Mouse (Mus musculus) spleen, adult 2 months (tissue): ENCODE measurements at regions not wholly inside any gene's neighbourhood (a gene's known extent, or its start where the extent isn't known, plus 50 kb on each side); places are given as distances from the start of the nearest gene placed in this dataset.
A peak's percentile ranks its signal among the peaks of the same experiment; 100 is the strongest.

ENCODE experiments used
- DNase-seq, 2 experiments: peaks; one replicate each; pipeline versions ENCODE4 v3.0.0 to v3.0.0-alpha.2; 2012 to 2021; ENCODE audit warnings: low spot score in 2 of 2, low read depth in 1 of 2
- H3K27ac ChIP-seq: fragments of 200-500 bp; 2 replicates; pipeline ENCODE4 v1.5.1; 2012; ENCODE audit warnings: low read length, inconsistent platforms; ENCODE audit not compliant: insufficient read depth
- H3K27me3 ChIP-seq: fragments of 200-500 bp; 2 replicates; pipeline ENCODE4 v1.6.1; 2012; ENCODE audit warnings: mild to moderate bottlenecking, moderate library complexity, low read length, inconsistent platforms; ENCODE audit not compliant: control insufficient read depth, insufficient read depth
- H3K36me3 ChIP-seq: fragments of 200-500 bp; 2 replicates; pipeline ENCODE4 v1.6.1; 2012; ENCODE audit warnings: mild to moderate bottlenecking, low read length, inconsistent platforms; ENCODE audit not compliant: control insufficient read depth, insufficient read depth
- H3K4me1 ChIP-seq: fragments of 200-500 bp; 2 replicates; pipeline ENCODE4 v1.6.1; 2011; ENCODE audit warnings: inconsistent platforms; ENCODE audit not compliant: control insufficient read depth, insufficient read depth, insufficient read length
- H3K4me3 ChIP-seq: fragments of 200-500 bp; 2 replicates; pipeline ENCODE4 v1.5.1; 2011; ENCODE audit warnings: mild to moderate bottlenecking, inconsistent platforms; ENCODE audit not compliant: insufficient read depth, insufficient read length; ENCODE audit errors: extremely low read depth
- CTCF ChIP-seq: fragments of 200-500 bp; IDR thresholded peaks from 2 replicates; pipeline ENCODE4 v1.5.1; 2011; ENCODE audit warnings: mild to moderate bottlenecking, inconsistent platforms; ENCODE audit not compliant: insufficient read depth, insufficient read length, insufficient replicate concordance; ENCODE audit errors: extremely low read depth
- POLR2A ChIP-seq: fragments of 200-500 bp; IDR thresholded peaks from 2 replicates; pipeline ENCODE4 v1.6.1; 2011; ENCODE audit warnings: low read depth, low read length, inconsistent platforms
- WGBS: fragments of 180-500 bp; shearing (Covaris S2); methylation state at CpG from one replicate; pipeline ENCODE4 v1.1.7; 2018; 5-methylcytosine and 5-hydroxymethylcytosine counted together

GRCm38 (mm10) chr9:61840353-61840752 lies 74.0 kb downstream of the Rplp1 start:
- DNase-seq: no peak
- no peaks in the 10 kb centered on the region for H3K27me3 ChIP-seq
- TF ChIP-seq POLR2A: no peak
- TF ChIP-seq CTCF: no peak
- no peak overlapping the region for H3K4me3 ChIP-seq
- WGBS: 94% methylated on average over 7 of the region's 7 CpGs
- H3K4me1 ChIP-seq: no peaks in the 10 kb centered on the region
- no peaks in the 10 kb centered on the region for H3K36me3 ChIP-seq
- H3K27ac ChIP-seq: no peak overlapping the region

GRCm38 (mm10) chr9:61833226-61833625 lies 81.1 kb downstream of the Rplp1 start:
- H3K4me1 ChIP-seq: peaks cover 4% of the 10 kb centered on the region; the same call in 1 of the 2 replicates
- 91% methylated on average over 9 of the region's 9 CpGs for WGBS
- H3K27me3 ChIP-seq: no peaks in the 10 kb centered on the region
- no peak overlapping the region for H3K27ac ChIP-seq
- DNase-seq: no peak
- H3K36me3 ChIP-seq: no peaks in the 10 kb centered on the region
- H3K4me3 ChIP-seq: no peak overlapping the region
- TF ChIP-seq POLR2A: no peak
- no peak for TF ChIP-seq CTCF

- Histone ChIP-seq H3K36me3 (no peaks in the 10 kb centered on the region), H3K27me3 (no peaks in the 10 kb centered on the region), H3K4me3 (no peak overlapping the region), H3K4me1 (peaks cover 4% of the 10 kb centered on the region; the same call in 1 of the 2 replicates), H3K27ac (no peak overlapping the region)
- WGBS: 32% methylated on average over 7 of the region's 7 CpGs
- DNase-seq: peak; percentile 64 to 79
- TF ChIP-seq CTCF: peak; percentile 95; the same call in 1 of the 2 replicates
- TF ChIP-seq POLR2A: no peak
Measured at GRCm38 (mm10) chr9:61830236-61830635, 84.1 kb downstream of the Rplp1 start.

- TF ChIP-seq POLR2A: no peak
- TF ChIP-seq CTCF: no peak
- Histone ChIP-seq H3K4me1 (peaks cover 4% of the 10 kb centered on the region; the same call in 1 of the 2 replicates), H3K4me3 (no peak overlapping the region), H3K36me3 (no peaks in the 10 kb centered on the region), H3K27ac (no peak overlapping the region), H3K27me3 (no peaks in the 10 kb centered on the region)
- DNase-seq: no peak
- 50% methylated on average over 8 of the region's 8 CpGs for WGBS
Measured at GRCm38 (mm10) chr9:61829736-61830135, 84.6 kb downstream of the Rplp1 start.

- Histone ChIP-seq H3K27me3 (no peaks in the 10 kb centered on the region), H3K4me1 (peaks cover 4% of the 10 kb centered on the region; the same call in 1 of the 2 replicates), H3K36me3 (no peaks in the 10 kb centered on the region), H3K4me3 (no peak overlapping the region), H3K27ac (no peak overlapping the region)
- DNase-seq: no peak
- WGBS: 85% methylated on average over 3 of the region's 3 CpGs
- TF ChIP-seq POLR2A (no peak), CTCF (no peak)
Measured at GRCm38 (mm10) chr9:61829301-61829700, 85.0 kb downstream of the Rplp1 start.

- no peak for DNase-seq
- H3K27me3 ChIP-seq: no peaks in the 10 kb centered on the region
- no peak for TF ChIP-seq CTCF
- TF ChIP-seq POLR2A: no peak
- WGBS: 78% methylated on average over 4 of the region's 4 CpGs
- H3K4me3 ChIP-seq: no peak overlapping the region
- H3K36me3 ChIP-seq: no peaks in the 10 kb centered on the region
- peaks cover 4% of the 10 kb centered on the region; the same call in 1 of the 2 replicates for H3K4me1 ChIP-seq
- no peak overlapping the region for H3K27ac ChIP-seq
Measured at GRCm38 (mm10) chr9:61827721-61828120, 86.6 kb downstream of the Rplp1 start.

GRCm38 (mm10) chr9:61827014-61827413 lies 87.3 kb downstream of the Rplp1 start:
- 55% methylated on average over 2 of the region's 2 CpGs for whole genome bisulfite sequencing
- no peaks in the 10 kb centered on the region for H3K27me3 ChIP-seq
- DNase-seq: no peak
- H3K27ac ChIP-seq: no peak overlapping the region
- peaks cover 4% of the 10 kb centered on the region; the same call in 1 of the 2 replicates for H3K4me1 ChIP-seq
- no peaks in the 10 kb centered on the region for H3K36me3 ChIP-seq
- TF ChIP-seq POLR2A (no peak), CTCF (no peak)
- no peak overlapping the region for H3K4me3 ChIP-seq
